Mouse (Mus musculus) retina, embryonic 14.5 days (tissue): ENCODE results near the gene Commd4.
A peak's percentile ranks its signal among the peaks of the same experiment; 100 is the strongest.

Source experiments
- DNase-seq: peaks from one replicate; pipeline ENCODE4 v3.0.0-alpha.2; 2015; ENCODE audit warnings: low spot score

Commd4 gene

GRCm38 (mm10) chr9:57141417-57142353 lies 16.4 kb downstream of the Commd4 start:
- no peak for DNase-seq

DNA sequence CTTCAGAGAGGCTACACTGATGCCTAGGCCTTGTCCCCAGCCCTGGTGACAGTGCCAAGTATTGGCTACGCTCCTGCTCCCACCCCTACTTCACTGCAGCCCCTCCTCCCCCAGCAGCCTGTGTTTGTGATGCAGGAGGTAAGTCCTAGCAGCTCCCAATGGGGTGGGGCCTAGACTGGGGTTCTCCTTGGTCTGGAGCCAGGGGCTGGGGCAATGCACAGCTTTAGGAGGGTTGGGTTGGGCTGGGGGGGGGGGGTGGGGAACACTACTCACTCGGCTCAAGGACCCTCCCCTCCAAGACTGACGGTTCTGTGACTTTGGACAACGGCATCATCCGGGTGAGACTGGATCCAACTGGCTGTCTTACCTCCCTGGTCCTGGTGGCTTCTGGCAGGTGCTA lies 18.6 kb downstream of the Commd4 start:
- DNase-seq: no peak

GRCm38 (mm10) chr9:57139110-57139509 lies 19.0 kb downstream of the Commd4 start:
- no peak for DNase-seq

DNA sequence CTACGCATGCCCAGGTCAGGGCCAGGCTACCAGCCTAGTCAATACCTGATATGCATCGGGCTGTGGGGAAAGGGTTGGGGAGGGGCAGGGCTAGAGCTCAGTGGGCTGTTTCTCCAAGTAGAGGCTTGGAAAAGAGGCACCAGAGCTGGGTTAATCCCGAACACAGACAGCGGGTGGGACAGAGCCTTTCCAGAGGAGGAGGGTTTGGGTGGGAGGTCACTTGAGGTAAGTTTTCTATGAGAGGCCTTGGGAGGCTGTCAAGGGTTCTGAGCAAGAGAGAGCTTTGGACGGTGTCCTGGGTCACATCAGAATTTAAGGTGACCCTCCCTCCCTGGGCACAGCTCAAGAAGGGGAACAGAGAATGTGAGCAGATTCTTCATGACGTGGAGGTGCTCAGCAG lies 19.6 kb downstream of the Commd4 start:
- no peak for DNase-seq

- no peak for DNase-seq
Measured at GRCm38 (mm10) chr9:57137777-57138176, 20.4 kb downstream of the Commd4 start.

DNA sequence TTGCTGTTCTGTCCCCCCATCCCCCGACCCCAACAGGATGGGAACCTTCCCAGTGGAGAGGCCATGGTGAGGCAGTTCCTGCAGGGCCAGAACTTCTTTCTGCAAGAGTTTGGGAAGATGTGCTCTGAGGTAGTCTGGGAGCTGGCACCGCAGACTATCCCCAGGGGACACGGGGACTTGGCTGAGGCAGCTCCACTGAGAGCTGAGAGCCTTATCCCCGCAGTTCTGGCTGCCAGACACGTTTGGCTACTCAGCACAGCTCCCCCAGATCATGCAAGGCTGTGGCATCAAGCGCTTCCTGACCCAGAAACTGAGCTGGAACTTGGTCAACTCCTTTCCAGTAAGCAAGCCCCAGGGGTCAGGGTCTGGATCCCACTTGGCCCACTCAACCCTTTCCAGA lies 20.9 kb downstream of the Commd4 start:
- no peak for DNase-seq

GRCm38 (mm10) chr9:57130577-57131433 lies 27.3 kb downstream of the Commd4 start, which contains the start of gene Man2c1:
TSS of gene Man2c1 (plus strand) at chr9:57130690.
- peak; percentile 98 for DNase-seq

DNA sequence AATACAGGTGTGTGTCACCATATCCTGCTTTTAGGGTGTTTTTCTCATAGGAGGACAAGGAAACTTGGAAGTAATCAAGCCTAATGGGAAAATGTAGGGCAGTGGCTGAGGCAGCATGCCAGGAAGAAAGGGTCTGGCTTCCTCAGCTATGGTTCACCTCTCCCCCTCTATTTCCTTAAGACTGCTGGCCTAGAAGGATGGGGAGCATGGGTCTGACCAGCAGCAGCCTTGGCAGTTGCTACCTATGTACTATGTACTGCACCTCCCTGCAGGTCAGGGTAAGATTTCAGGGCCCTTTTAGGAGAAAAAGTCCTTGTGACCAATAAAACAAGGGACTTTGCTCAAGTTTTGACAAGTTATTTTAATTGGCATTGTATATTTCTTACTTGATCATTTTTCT lies 28.5 kb downstream of the Commd4 start:
- DNase-seq: no peak

- DNase-seq: no peak
Measured at GRCm38 (mm10) chr9:57117261-57117755, 40.8 kb downstream of the Commd4 start.
